Mouse (Mus musculus) heart, postnatal 36 days (tissue): ENCODE results near the gene Ppfia4. TPM values are rescaled to one million over a fixed set of nuclear protein-coding genes. Genes with fewer than 3 reads are reported as not detected.
A peak's percentile ranks its signal among the peaks of the same experiment; 100 is the strongest.

ENCODE experiments used
- DNase-seq, 2 experiments: peaks; one replicate each; pipeline ENCODE4 v3.0.0; 2021 to 2022
- intact Hi-C: fragments of 180-260 bp; cut with DNase I; formaldehyde crosslinking; loops from one replicate; pipeline ENCODE4 v1.15.1; 2025
- total RNA-seq, 2 experiments: library from RNA; stranded (reverse); gene quantifications; 2 replicates each; pipeline ENCODE4 v1.2.3; 2021

The Ppfia4 gene
- total RNA-seq, 2 experiments from 2014 or later, result 1.4 to 1.6 TPM

GRCm38 (mm10) chr1:134339757-134340619, 7.3 kb upstream of the Ppfia4 start:
- DNase-seq, result no peak
- intact Hi-C loops, result no loop called here

- intact Hi-C loops, result no loop called here
- DNase-seq, result no peak
These were observed 6.4 kb upstream of the Ppfia4 start for GRCm38 (mm10) chr1:134339162-134339561.

GRCm38 (mm10) chr1:134336958-134337710, 4.4 kb upstream of the Ppfia4 start:
- intact Hi-C loops, result no loop called here

GRCm38 (mm10) chr1:134335924-134336810, 3.4 kb upstream of the Ppfia4 start:
- DNase-seq, result no peak
- intact Hi-C loops, result no loop called here

More at GRCm38 (mm10) chr1:134336958-134337710, 4.4 kb upstream of the Ppfia4 start:
- no peak for DNase-seq

GRCm38 (mm10) chr1:134335211-134335923, 2.6 kb upstream of the Ppfia4 start:
- intact Hi-C loops, result no loop called here
- DNase-seq, result no peak

GRCm38 (mm10) chr1:134334111-134334827, 1.5 kb upstream of the Ppfia4 start:
- DNase-seq, result no peak
- intact Hi-C loops, result loop anchor here (5.0 kb wide), 1 partner anchor 282 kb away; no protein-coding TSS in a partner anchor

- intact Hi-C loops, result loop anchor here (2.0 to 5.0 kb wide), 2 partner anchors 137 to 281 kb away; no protein-coding TSS in a partner anchor
- no peak for DNase-seq
These were observed 813 bp upstream of the Ppfia4 start for GRCm38 (mm10) chr1:134333371-134334110.

GRCm38 (mm10) chr1:134331879-134332635, 671 bp downstream of the Ppfia4 start:
- intact Hi-C loops, result loop anchor here (1.0 to 5.0 kb wide), 4 partner anchors 135 to 280 kb away; no protein-coding TSS in a partner anchor
- peak; percentile 81 to 83 for DNase-seq

GRCm38 (mm10) chr1:134326841-134327346, 5.8 kb downstream of the Ppfia4 start:
- no peak for DNase-seq
- intact Hi-C loops, result no loop called here

GRCm38 (mm10) chr1:134322591-134322990, 10.1 kb downstream of the Ppfia4 start:
- intact Hi-C loops, result loop anchor here (2.0 kb wide), 2 partner anchors 78 to 172 kb away; no protein-coding TSS in a partner anchor
- DNase-seq, result peak; percentile 53 to 55

- no peak for DNase-seq
- intact Hi-C loops, result no loop called here
These were observed 11.9 kb downstream of the Ppfia4 start for GRCm38 (mm10) chr1:134320691-134321301.

- intact Hi-C loops, result no loop called here
- no peak for DNase-seq
These were observed 14.5 kb downstream of the Ppfia4 start for GRCm38 (mm10) chr1:134318261-134318660.

- intact Hi-C loops, result no loop called here
- no peak for DNase-seq
These were observed 16.4 kb downstream of the Ppfia4 start for GRCm38 (mm10) chr1:134316361-134316760.

- intact Hi-C loops, result no loop called here
- DNase-seq, result no peak
These were observed 17.5 kb downstream of the Ppfia4 start for GRCm38 (mm10) chr1:134315181-134315580.

- intact Hi-C loops, result no loop called here
- DNase-seq, result no peak
These were observed 21.0 kb downstream of the Ppfia4 start for GRCm38 (mm10) chr1:134311760-134312159.

GRCm38 (mm10) chr1:134310729-134311128, 22.0 kb downstream of the Ppfia4 start:
- no peak for DNase-seq
- intact Hi-C loops, result no loop called here

- intact Hi-C loops, result no loop called here
- no peak for DNase-seq
These were observed 22.4 kb downstream of the Ppfia4 start for GRCm38 (mm10) chr1:134310291-134310690.
